Mouse (Mus musculus) heart, postnatal 10 days (tissue): Measurements from ENCODE around the gene Sult2a5. TPM values are rescaled to one million over a fixed set of nuclear protein-coding genes. Genes with fewer than 3 reads are reported as not detected.

Experiments used
- DNase-seq, 2 experiments: peaks; one replicate each; pipeline ENCODE4 v3.0.0; 2021
- intact Hi-C: fragments of 180-260 bp; cut with DNase I; formaldehyde crosslinking; loops from one replicate; pipeline ENCODE4 v1.15.1; 2025
- total RNA-seq, 2 experiments: library from RNA; stranded (reverse); gene quantifications; 2 replicates each; pipeline ENCODE4 v1.2.3; 2021

Sult2a5 gene
- not detected for total RNA-seq

DNA sequence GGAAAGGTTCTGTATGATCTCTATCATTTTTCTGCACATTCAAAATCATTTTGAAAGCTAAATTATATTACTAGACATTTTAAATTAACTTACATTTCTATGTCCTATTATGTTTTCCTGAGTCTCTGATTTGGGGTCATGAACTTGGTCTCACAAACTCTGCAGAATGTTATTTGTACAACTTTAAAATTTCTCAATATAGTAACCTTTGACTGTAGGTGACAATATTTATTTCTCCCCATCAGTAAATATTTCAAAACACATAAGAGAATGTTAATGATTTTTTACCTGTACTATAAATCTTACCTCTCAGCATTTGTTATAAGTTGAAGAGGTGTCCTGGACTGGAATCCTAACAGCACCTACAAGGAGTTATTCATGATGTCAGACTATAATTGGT lies at the start of gene Sult2a5:
Sult2a5 (plus strand) TSS at position 301 of the 400 bp plus-strand sequence.
- intact Hi-C loops: no loop called here
- DNase-seq: no peak

Other genes starting within 250 kb of the Sult2a5 start
- gene Cabp5, start 225.8 kb upstream of the Sult2a5 start, total RNA-seq: not detected
- not detected for gene Bsph1, start 173.1 kb upstream of the Sult2a5 start, total RNA-seq
- not detected for gene Bsph2, start 52.9 kb upstream of the Sult2a5 start, total RNA-seq
- gene Sult2a2, start 109.5 kb downstream of the Sult2a5 start, total RNA-seq: not detected
- gene Sult2a1, start 213.4 kb downstream of the Sult2a5 start, total RNA-seq: not detected